Mouse (Mus musculus) neural tube, embryonic 12.5 days (tissue): ENCODE results near the gene Car14. TPM values are rescaled to one million over a fixed set of nuclear protein-coding genes. Genes with fewer than 3 reads are reported as not detected.

ENCODE experiments used
- ATAC-seq: fragments of 200-750 bp; cut with Nextera tagmentation; 2 replicates; pipeline ENCODE4 v1.8.0; 2017; ENCODE audit warnings: low read depth, mild to moderate bottlenecking, moderate TSS enrichment, moderate library complexity; ENCODE audit not compliant: low FRiP score
- H3K27ac ChIP-seq: fragments of 300-500 bp; sonication (generic); 2 replicates; pipeline ENCODE4 v1.5.1; 2016
- H3K27me3 ChIP-seq: fragments of 300-500 bp; sonication (generic); replicated peaks from 2 replicates; pipeline ENCODE4 v1.6.1; 2016; ENCODE audit warnings: mild to moderate bottlenecking
- H3K36me3 ChIP-seq: fragments of 300-500 bp; sonication (generic); 2 replicates; pipeline ENCODE4 v1.6.1; 2016; ENCODE audit warnings: mild to moderate bottlenecking
- H3K4me1 ChIP-seq: fragments of 300-500 bp; sonication (generic); 2 replicates; pipeline ENCODE4 v1.6.1; 2016
- H3K4me2 ChIP-seq: fragments of 300-500 bp; sonication (generic); replicated peaks from 2 replicates; pipeline ENCODE4 v1.6.1; 2016; ENCODE audit warnings: mild to moderate bottlenecking
- H3K4me3 ChIP-seq: fragments of 300-500 bp; sonication (generic); 2 replicates; pipeline ENCODE4 v1.5.1; 2016
- H3K9ac ChIP-seq: fragments of 300-500 bp; sonication (generic); 2 replicates; pipeline ENCODE4 v1.6.1; 2016; ENCODE audit warnings: mild to moderate bottlenecking
- H3K9me3 ChIP-seq: fragments of 300-500 bp; sonication (generic); 2 replicates; pipeline ENCODE4 v1.6.1; 2016; ENCODE audit warnings: mild to moderate bottlenecking
- WGBS: fragments of 180-500 bp; shearing (Covaris S2); methylation state at CpG from one replicate; pipeline ENCODE4 v1.1.7; 2016; 5-methylcytosine and 5-hydroxymethylcytosine counted together
- polyA plus RNA-seq: library from polyadenylated mRNA; unstranded; fragments of >200 nt; fragmentation: Nextera tagmentation; extraction: Ambion mirVana; gene quantifications from 2 replicates; pipeline ENCODE4 v1.2.1, GENCODE M21; 2016

The Car14 gene
- polyA plus RNA-seq, 1 experiment from 2014 or later: 8.6 TPM

GRCm38 (mm10) chr3:95881979-95882815 is 22.3 kb downstream of the Car14 start, which contains the start of gene Ciart:
TSS of gene Ciart (minus strand) at chr3:95882251.
- WGBS: under 1% methylated on average over 66 of the region's 66 CpGs
- Histone ChIP-seq H3K4me3 (peak within 1 kb of the TSS; percentile 51), H3K27me3 (no peaks in the 10 kb centered on the region), H3K9me3 (no peaks in the 10 kb centered on the region), H3K36me3 (no peaks in the 10 kb centered on the region), H3K4me1 (peaks cover 12% of the 10 kb centered on the region), H3K27ac (no peak within 1 kb of the TSS), H3K9ac (peak within 1 kb of the TSS; percentile 51), H3K4me2 (peak within 1 kb of the TSS; percentile 99)
- ATAC-seq: peak; percentile 99

- H3K4me2 ChIP-seq: no peak overlapping the region
- H3K9me3 ChIP-seq: no peaks in the 10 kb centered on the region
- H3K36me3 ChIP-seq: no peaks in the 10 kb centered on the region
- H3K4me3 ChIP-seq: no peak overlapping the region
- no peaks in the 10 kb centered on the region for H3K27me3 ChIP-seq
- no peak overlapping the region for H3K27ac ChIP-seq
- no peak for ATAC-seq
- H3K4me1 ChIP-seq: peaks cover 12% of the 10 kb centered on the region
- WGBS: 91% methylated on average over 4 of the region's 4 CpGs
- H3K9ac ChIP-seq: no peak overlapping the region
Observed at GRCm38 (mm10) chr3:95879063-95879462, 25.4 kb downstream of the Car14 start.

- Histone ChIP-seq H3K9me3 (no peaks in the 10 kb centered on the region), H3K4me2 (peak overlapping the region; percentile 78), H3K4me3 (peak overlapping the region; percentile 64), H3K9ac (peak overlapping the region; percentile 78; the same call in 1 of the 2 replicates), H3K36me3 (peaks cover 24% of the 10 kb centered on the region), H3K4me1 (peaks cover 16% of the 10 kb centered on the region), H3K27me3 (no peaks in the 10 kb centered on the region), H3K27ac (no peak overlapping the region)
- WGBS: 80% methylated on average over 7 of the region's 7 CpGs
- no peak for ATAC-seq
Observed at GRCm38 (mm10) chr3:95872048-95872447, 32.4 kb downstream of the Car14 start.

- no peaks in the 10 kb centered on the region for H3K9me3 ChIP-seq
- peak; percentile 94 for ATAC-seq
- WGBS: under 1% methylated on average over 33 of the region's 33 CpGs
Observed at GRCm38 (mm10) chr3:95871392-95871867, 33.1 kb downstream of the Car14 start, which contains the start of gene Mrps21. TSS of gene Mrps21 (minus strand) at chr3:95871519.

GRCm38 (mm10) chr3:95870976-95871375 is 33.5 kb downstream of the Car14 start:
- peaks cover 24% of the 10 kb centered on the region for H3K36me3 ChIP-seq
- H3K27me3 ChIP-seq: no peaks in the 10 kb centered on the region
- peak overlapping the region; percentile 78 for H3K9ac ChIP-seq
- 8% methylated on average over 15 of the region's 15 CpGs for WGBS
- no peak overlapping the region for H3K27ac ChIP-seq
- peaks cover 16% of the 10 kb centered on the region for H3K4me1 ChIP-seq
- no peaks in the 10 kb centered on the region for H3K9me3 ChIP-seq
- ATAC-seq: peak; percentile 72
- peak overlapping the region; percentile 64 for H3K4me3 ChIP-seq
- H3K4me2 ChIP-seq: peak overlapping the region; percentile 78

More at GRCm38 (mm10) chr3:95871392-95871867, 33.1 kb downstream of the Car14 start, which contains the start of gene Mrps21:
- H3K9ac ChIP-seq: peak within 1 kb of the TSS; percentile 78
- H3K27ac ChIP-seq: no peak within 1 kb of the TSS
- no peaks in the 10 kb centered on the region for H3K27me3 ChIP-seq
- H3K36me3 ChIP-seq: peaks cover 24% of the 10 kb centered on the region
- H3K4me2 ChIP-seq: peak within 1 kb of the TSS; percentile 78
- H3K4me1 ChIP-seq: peaks cover 16% of the 10 kb centered on the region
- peak within 1 kb of the TSS; percentile 64 for H3K4me3 ChIP-seq

- WGBS: 94% methylated on average over 2 of the region's 2 CpGs
Observed at GRCm38 (mm10) chr3:95867408-95867807, 37.1 kb downstream of the Car14 start.

GRCm38 (mm10) chr3:95866071-95866470 is 38.4 kb downstream of the Car14 start:
- H3K4me2 ChIP-seq: no peak overlapping the region
- no peak overlapping the region for H3K4me3 ChIP-seq
- no peaks in the 10 kb centered on the region for H3K9me3 ChIP-seq
- H3K36me3 ChIP-seq: peaks cover 44% of the 10 kb centered on the region
- 97% methylated on average over 5 of the region's 5 CpGs for WGBS
- peaks cover 7% of the 10 kb centered on the region; the same call in 1 of the 2 replicates for H3K4me1 ChIP-seq
- no peak for ATAC-seq
- no peak overlapping the region for H3K9ac ChIP-seq
- H3K27me3 ChIP-seq: no peaks in the 10 kb centered on the region
- no peak overlapping the region for H3K27ac ChIP-seq

More at GRCm38 (mm10) chr3:95867408-95867807, 37.1 kb downstream of the Car14 start:
- ATAC-seq: no peak
- peaks cover 15% of the 10 kb centered on the region for H3K4me1 ChIP-seq
- H3K27ac ChIP-seq: no peak overlapping the region
- H3K36me3 ChIP-seq: peaks cover 44% of the 10 kb centered on the region
- H3K4me2 ChIP-seq: no peak overlapping the region
- no peak overlapping the region for H3K4me3 ChIP-seq
- no peaks in the 10 kb centered on the region for H3K9me3 ChIP-seq
- H3K9ac ChIP-seq: 0 out of 2 replicates have a peak overlapping the region, but pooled peaks have one; percentile 26
- no peaks in the 10 kb centered on the region for H3K27me3 ChIP-seq

- no peak for ATAC-seq
- Histone ChIP-seq H3K36me3 (peaks cover 44% of the 10 kb centered on the region), H3K4me2 (no peak overlapping the region), H3K27ac (no peak overlapping the region), H3K9me3 (no peaks in the 10 kb centered on the region), H3K27me3 (no peaks in the 10 kb centered on the region), H3K4me3 (no peak overlapping the region), H3K4me1 (peaks cover 5% of the 10 kb centered on the region; the same call in 1 of the 2 replicates), H3K9ac (no peak overlapping the region)
- 95% methylated on average over 20 of the region's 20 CpGs for WGBS
Observed at GRCm38 (mm10) chr3:95865571-95865970, 38.9 kb downstream of the Car14 start.

GRCm38 (mm10) chr3:95865050-95865449 is 39.4 kb downstream of the Car14 start:
- peaks cover 42% of the 10 kb centered on the region for H3K36me3 ChIP-seq
- H3K27ac ChIP-seq: no peak overlapping the region
- no peak overlapping the region for H3K4me3 ChIP-seq
- H3K4me1 ChIP-seq: no peaks in the 10 kb centered on the region
- no peaks in the 10 kb centered on the region for H3K27me3 ChIP-seq
- no peak overlapping the region for H3K4me2 ChIP-seq
- no peak overlapping the region for H3K9ac ChIP-seq
- ATAC-seq: no peak
- WGBS: 91% methylated on average over 5 of the region's 5 CpGs
- H3K9me3 ChIP-seq: no peaks in the 10 kb centered on the region

GRCm38 (mm10) chr3:95863578-95863977 is 40.9 kb downstream of the Car14 start:
- no peak overlapping the region for H3K4me3 ChIP-seq
- ATAC-seq: no peak
- H3K27me3 ChIP-seq: no peaks in the 10 kb centered on the region
- no peaks in the 10 kb centered on the region for H3K9me3 ChIP-seq
- peaks cover 30% of the 10 kb centered on the region for H3K36me3 ChIP-seq
- H3K4me1 ChIP-seq: no peaks in the 10 kb centered on the region
- H3K9ac ChIP-seq: no peak overlapping the region
- 79% methylated on average over 7 of the region's 7 CpGs for WGBS
- H3K4me2 ChIP-seq: no peak overlapping the region
- H3K27ac ChIP-seq: no peak overlapping the region

GRCm38 (mm10) chr3:95861796-95862195 is 42.7 kb downstream of the Car14 start:
- Histone ChIP-seq H3K36me3 (peaks cover 20% of the 10 kb centered on the region), H3K27ac (no peak overlapping the region), H3K4me2 (no peak overlapping the region), H3K4me3 (no peak overlapping the region), H3K4me1 (no peaks in the 10 kb centered on the region), H3K9me3 (no peaks in the 10 kb centered on the region), H3K27me3 (no peaks in the 10 kb centered on the region), H3K9ac (no peak overlapping the region)
- 31% methylated on average over 2 of the region's 2 CpGs for WGBS
- ATAC-seq: peak; percentile 72; the same call in 1 of the 2 replicates

- Histone ChIP-seq H3K27me3 (no peaks in the 10 kb centered on the region), H3K27ac (no peak overlapping the region), H3K4me2 (no peak overlapping the region), H3K9me3 (no peaks in the 10 kb centered on the region), H3K4me3 (no peak overlapping the region), H3K4me1 (no peaks in the 10 kb centered on the region), H3K36me3 (peaks cover 20% of the 10 kb centered on the region), H3K9ac (no peak overlapping the region)
- WGBS: 73% methylated on average over 10 of the region's 10 CpGs
- ATAC-seq: no peak
Observed at GRCm38 (mm10) chr3:95861216-95861615, 43.3 kb downstream of the Car14 start.
